Mouse (Mus musculus) intestine, embryonic 15.5 days (tissue): ENCODE measurements at regions not wholly inside any gene's neighbourhood (a gene's known extent, or its start where the extent isn't known, plus 50 kb on each side); places are given as distances from the start of the nearest gene placed in this dataset.

Experiments
- ATAC-seq: fragments of 200-750 bp; cut with Nextera tagmentation; 2 replicates; pipeline ENCODE4 v1.8.0; 2017; ENCODE audit warnings: moderate TSS enrichment, moderate library complexity
- H3K27ac ChIP-seq: fragments of 300-500 bp; sonication (generic); 2 replicates; pipeline ENCODE4 v1.5.1; 2015; ENCODE audit warnings: mild to moderate bottlenecking, inconsistent platforms
- H3K27me3 ChIP-seq: fragments of 300-500 bp; sonication (generic); replicated peaks from 2 replicates; pipeline ENCODE4 v1.6.1; 2015; ENCODE audit warnings: inconsistent platforms
- H3K36me3 ChIP-seq: fragments of 300-500 bp; sonication (generic); 2 replicates; pipeline ENCODE4 v1.6.1; 2015; ENCODE audit warnings: inconsistent platforms
- H3K4me1 ChIP-seq: fragments of 300-500 bp; sonication (generic); replicated peaks from 2 replicates; pipeline ENCODE4 v1.6.1; 2015; ENCODE audit warnings: inconsistent platforms
- H3K4me2 ChIP-seq: fragments of 300-500 bp; sonication (generic); replicated peaks from 2 replicates; pipeline ENCODE4 v1.6.1; 2015; ENCODE audit warnings: mild to moderate bottlenecking, inconsistent platforms
- H3K4me3 ChIP-seq: fragments of 300-500 bp; sonication (generic); replicated peaks from 2 replicates; pipeline ENCODE4 v1.5.1; 2015; ENCODE audit warnings: inconsistent platforms
- H3K9ac ChIP-seq: fragments of 300-500 bp; sonication (generic); 2 replicates; pipeline ENCODE4 v1.6.1; 2015; ENCODE audit warnings: inconsistent platforms
- H3K9me3 ChIP-seq: fragments of 300-500 bp; sonication (generic); 2 replicates; pipeline ENCODE4 v1.6.1; 2016; ENCODE audit warnings: inconsistent platforms
- WGBS: fragments of 180-500 bp; shearing (Covaris S2); methylation state at CpG from one replicate; pipeline ENCODE4 v1.1.7; 2015; 5-methylcytosine and 5-hydroxymethylcytosine counted together

- Histone ChIP-seq H3K27me3 (no peaks in the 10 kb centered on the region), H3K9ac (no peak overlapping the region), H3K4me3 (no peak overlapping the region), H3K9me3 (no peaks in the 10 kb centered on the region), H3K36me3 (no peaks in the 10 kb centered on the region), H3K27ac (no peak overlapping the region), H3K4me1 (no peaks in the 10 kb centered on the region; the same call in 1 of the 2 replicates), H3K4me2 (no peak overlapping the region)
- no peak for ATAC-seq
- 59% methylated on average over 4 of the region's 4 CpGs for WGBS
Measured at GRCm38 (mm10) chr6:14632837-14633236, 122.2 kb downstream of the Ppp1r3a start.

GRCm38 (mm10) chr6:14631719-14632445, 123.2 kb downstream of the Ppp1r3a start:
- WGBS: 30% methylated on average over 2 of the region's 2 CpGs
- Histone ChIP-seq H3K9me3 (no peaks in the 10 kb centered on the region), H3K27ac (no peak overlapping the region), H3K4me1 (no peaks in the 10 kb centered on the region; the same call in 1 of the 2 replicates), H3K4me2 (no peak overlapping the region), H3K9ac (no peak overlapping the region), H3K4me3 (no peak overlapping the region), H3K27me3 (no peaks in the 10 kb centered on the region), H3K36me3 (no peaks in the 10 kb centered on the region)
- peak; percentile 43; the same call in 1 of the 2 replicates for ATAC-seq

GRCm38 (mm10) chr6:14616629-14617028, 138.4 kb downstream of the Ppp1r3a start:
- Histone ChIP-seq H3K4me1 (no peaks in the 10 kb centered on the region), H3K9ac (no peak overlapping the region)
- 69% methylated on average over 3 of the region's 3 CpGs for WGBS

GRCm38 (mm10) chr6:14608076-14608475, 147.0 kb downstream of the Ppp1r3a start:
- ATAC-seq: no peak
- no peak overlapping the region for H3K27ac ChIP-seq
- H3K4me2 ChIP-seq: no peak overlapping the region

More at GRCm38 (mm10) chr6:14616629-14617028, 138.4 kb downstream of the Ppp1r3a start:
- no peak overlapping the region for H3K4me2 ChIP-seq
- no peaks in the 10 kb centered on the region for H3K36me3 ChIP-seq
- ATAC-seq: no peak
- no peaks in the 10 kb centered on the region for H3K9me3 ChIP-seq
- H3K4me3 ChIP-seq: no peak overlapping the region
- no peak overlapping the region for H3K27ac ChIP-seq
- H3K27me3 ChIP-seq: no peaks in the 10 kb centered on the region

GRCm38 (mm10) chr6:14600543-14601249, 154.4 kb downstream of the Ppp1r3a start:
- WGBS: 66% methylated on average over 13 of the region's 13 CpGs
- ATAC-seq: peak; percentile 78
- H3K4me2 ChIP-seq: no peak overlapping the region

More at GRCm38 (mm10) chr6:14608076-14608475, 147.0 kb downstream of the Ppp1r3a start:
- Histone ChIP-seq H3K27me3 (no peaks in the 10 kb centered on the region), H3K36me3 (no peaks in the 10 kb centered on the region), H3K9me3 (no peaks in the 10 kb centered on the region), H3K9ac (no peak overlapping the region), H3K4me3 (no peak overlapping the region), H3K4me1 (no peaks in the 10 kb centered on the region)

GRCm38 (mm10) chr6:14596880-14597466, 158.1 kb downstream of the Ppp1r3a start:
- Histone ChIP-seq H3K27me3 (no peaks in the 10 kb centered on the region), H3K4me2 (no peak overlapping the region), H3K4me3 (no peak overlapping the region), H3K27ac (no peak overlapping the region), H3K4me1 (no peaks in the 10 kb centered on the region), H3K9me3 (no peaks in the 10 kb centered on the region), H3K9ac (no peak overlapping the region), H3K36me3 (no peaks in the 10 kb centered on the region)
- ATAC-seq: no peak
- 83% methylated on average over 4 of the region's 4 CpGs for WGBS

More at GRCm38 (mm10) chr6:14600543-14601249, 154.4 kb downstream of the Ppp1r3a start:
- no peaks in the 10 kb centered on the region for H3K4me1 ChIP-seq
- no peak overlapping the region for H3K4me3 ChIP-seq
- no peak overlapping the region for H3K9ac ChIP-seq
- no peaks in the 10 kb centered on the region for H3K36me3 ChIP-seq
- no peaks in the 10 kb centered on the region for H3K9me3 ChIP-seq
- no peaks in the 10 kb centered on the region for H3K27me3 ChIP-seq
- no peak overlapping the region for H3K27ac ChIP-seq

GRCm38 (mm10) chr6:14585827-14586226, 169.2 kb downstream of the Ppp1r3a start:
- H3K4me1 ChIP-seq: no peaks in the 10 kb centered on the region
- no peak overlapping the region for H3K9ac ChIP-seq
- H3K4me3 ChIP-seq: no peak overlapping the region
- no peak for ATAC-seq
- no peaks in the 10 kb centered on the region for H3K27me3 ChIP-seq
- H3K4me2 ChIP-seq: no peak overlapping the region
- no peaks in the 10 kb centered on the region for H3K9me3 ChIP-seq
- H3K27ac ChIP-seq: no peak overlapping the region
- H3K36me3 ChIP-seq: no peaks in the 10 kb centered on the region
- 23% methylated on average over 1 of the region's 1 CpGs for WGBS

GRCm38 (mm10) chr6:14583829-14584228, 171.2 kb downstream of the Ppp1r3a start:
- no peak overlapping the region for H3K4me3 ChIP-seq
- no peaks in the 10 kb centered on the region for H3K9me3 ChIP-seq
- H3K27me3 ChIP-seq: no peaks in the 10 kb centered on the region
- no peak overlapping the region for H3K27ac ChIP-seq
- WGBS: 34% methylated on average over 1 of the region's 1 CpGs
- no peaks in the 10 kb centered on the region for H3K4me1 ChIP-seq
- no peak overlapping the region for H3K4me2 ChIP-seq
- no peaks in the 10 kb centered on the region for H3K36me3 ChIP-seq
- no peak for ATAC-seq
- H3K9ac ChIP-seq: no peak overlapping the region

- no peak overlapping the region for H3K4me2 ChIP-seq
- no peak overlapping the region for H3K4me3 ChIP-seq
- H3K27ac ChIP-seq: no peak overlapping the region
- no peak overlapping the region for H3K9ac ChIP-seq
- H3K4me1 ChIP-seq: no peaks in the 10 kb centered on the region
- 53% methylated on average over 3 of the region's 3 CpGs for WGBS
- H3K36me3 ChIP-seq: no peaks in the 10 kb centered on the region
- ATAC-seq: peak; percentile 92
- no peaks in the 10 kb centered on the region for H3K9me3 ChIP-seq
- H3K27me3 ChIP-seq: no peaks in the 10 kb centered on the region
Measured at GRCm38 (mm10) chr6:14574607-14575006, 180.5 kb downstream of the Ppp1r3a start.

GRCm38 (mm10) chr6:14573001-14573400, 182.1 kb downstream of the Ppp1r3a start:
- no peak for ATAC-seq
- 45% methylated on average over 2 of the region's 2 CpGs for WGBS
- H3K27ac ChIP-seq: no peak overlapping the region

GRCm38 (mm10) chr6:14540333-14540732, 214.7 kb downstream of the Ppp1r3a start:
- Histone ChIP-seq H3K27me3 (no peaks in the 10 kb centered on the region), H3K27ac (no peak overlapping the region), H3K4me1 (no peaks in the 10 kb centered on the region), H3K36me3 (no peaks in the 10 kb centered on the region), H3K9ac (no peak overlapping the region), H3K4me3 (no peak overlapping the region), H3K4me2 (no peak overlapping the region), H3K9me3 (no peaks in the 10 kb centered on the region)
- 88% methylated on average over 5 of the region's 5 CpGs for WGBS
- no peak for ATAC-seq

More at GRCm38 (mm10) chr6:14573001-14573400, 182.1 kb downstream of the Ppp1r3a start:
- Histone ChIP-seq H3K4me2 (no peak overlapping the region), H3K4me1 (no peaks in the 10 kb centered on the region), H3K4me3 (no peak overlapping the region), H3K36me3 (no peaks in the 10 kb centered on the region), H3K9me3 (no peaks in the 10 kb centered on the region), H3K27me3 (no peaks in the 10 kb centered on the region), H3K9ac (no peak overlapping the region)

GRCm38 (mm10) chr6:14529096-14529495, 226.0 kb downstream of the Ppp1r3a start:
- WGBS: 64% methylated on average over 2 of the region's 2 CpGs
- no peak overlapping the region for H3K27ac ChIP-seq
- no peaks in the 10 kb centered on the region for H3K36me3 ChIP-seq

More at GRCm38 (mm10) chr6:14529096-14529495, 226.0 kb downstream of the Ppp1r3a start:
- no peak for ATAC-seq
- no peak overlapping the region for H3K9ac ChIP-seq
- H3K9me3 ChIP-seq: no peaks in the 10 kb centered on the region
- no peaks in the 10 kb centered on the region for H3K27me3 ChIP-seq
- no peak overlapping the region for H3K4me2 ChIP-seq
- no peaks in the 10 kb centered on the region for H3K4me1 ChIP-seq
- H3K4me3 ChIP-seq: no peak overlapping the region
